Mouse (Mus musculus): ENCODE data around the gene Lrrc56.
"Not testable (repeated sequence)": the region's sequence is repeated elsewhere in the genome, so short reads cannot be mapped to it uniquely, and the experiment has no call there.

The Lrrc56 gene

DNA sequence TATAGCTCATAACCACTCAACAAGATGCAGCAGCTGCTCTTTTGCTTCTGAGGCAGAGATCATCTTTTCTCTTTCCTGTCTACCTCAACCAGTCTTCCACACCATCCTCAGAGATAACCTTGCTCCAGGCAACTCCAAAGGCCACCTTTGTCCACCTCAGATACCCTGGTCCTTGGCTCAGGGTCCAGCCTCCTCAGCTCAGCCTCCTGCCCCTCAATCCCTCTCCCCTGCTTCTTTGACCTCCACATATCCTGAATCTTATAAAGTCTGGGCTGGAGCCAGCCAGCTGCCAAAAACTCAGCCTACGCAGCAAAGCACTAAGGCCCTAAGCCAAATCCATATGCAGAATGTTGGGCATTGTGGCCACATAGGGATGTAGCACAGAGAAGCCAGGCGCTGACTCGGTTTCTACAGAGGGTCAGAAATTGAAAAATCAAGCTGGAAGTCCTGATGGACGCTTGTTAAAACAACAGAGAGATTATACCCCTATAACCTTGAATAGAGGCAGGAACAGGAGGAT is 28.8 kb downstream of the Lrrc56 start:
- Histone ChIP-seq H3K27me3 (ENCODE audit: insufficient read depth, low read length) (no peaks in the 10 kb centered on the region), H3K36me3 (ENCODE audit: insufficient read depth, low read length) (peaks cover 33% of the 10 kb centered on the region), H3K9me3 (ENCODE audit: low read length) (no peaks in the 10 kb centered on the region), H3K4me3 (replicated peaks; ENCODE audit: low read length) (peak overlapping the region; percentile 94), H3K4me1 (replicated peaks; ENCODE audit: low read depth, low read length) (peaks cover 51% of the 10 kb centered on the region)
- TF ChIP-seq POU5F1 (IDR thresholded peaks at IDR 0.05; ENCODE audit: borderline replicate concordance, low read length) (no peak), NANOG (IDR thresholded peaks at IDR 0.05; ENCODE audit: borderline replicate concordance, low read length) (no peak), CTCF (conservative IDR thresholded peaks at IDR 0.05; ENCODE audit: low read length) (no peak)

DNA sequence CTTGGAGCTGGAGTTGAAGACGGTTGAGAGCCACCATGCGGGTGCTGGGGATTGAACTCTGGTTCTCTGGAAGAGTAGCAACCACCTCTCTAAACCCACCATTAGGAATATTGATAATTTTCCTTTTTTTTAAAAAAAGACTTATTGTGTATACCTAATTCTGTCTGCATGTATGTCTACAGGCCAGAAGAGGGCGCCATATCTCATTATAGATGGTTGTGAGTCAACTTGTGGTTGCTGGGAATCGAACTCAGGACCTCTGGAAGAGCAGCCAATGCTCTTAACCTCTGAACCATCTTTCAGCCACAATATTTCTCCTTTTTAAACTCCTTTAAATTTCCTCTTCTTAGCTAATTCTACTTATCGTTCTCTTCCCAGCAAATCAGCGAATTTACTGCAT is 32.6 kb downstream of the Lrrc56 start:
- TF ChIP-seq NANOG (IDR thresholded peaks at IDR 0.05; ENCODE audit: borderline replicate concordance, low read length) = no peak
- peak; percentile 41 for TF ChIP-seq CTCF (conservative IDR thresholded peaks at IDR 0.05; ENCODE audit: low read length)
- Histone ChIP-seq H3K4me1 (replicated peaks; ENCODE audit: low read depth, low read length) (peaks cover 43% of the 10 kb centered on the region), H3K27me3 (ENCODE audit: insufficient read depth, low read length) (no peaks in the 10 kb centered on the region), H3K36me3 (ENCODE audit: insufficient read depth, low read length) (peaks cover 19% of the 10 kb centered on the region), H3K4me3 (replicated peaks; ENCODE audit: low read length) (no peak overlapping the region), H3K9me3 (ENCODE audit: low read length) (no peaks in the 10 kb centered on the region)

DNA sequence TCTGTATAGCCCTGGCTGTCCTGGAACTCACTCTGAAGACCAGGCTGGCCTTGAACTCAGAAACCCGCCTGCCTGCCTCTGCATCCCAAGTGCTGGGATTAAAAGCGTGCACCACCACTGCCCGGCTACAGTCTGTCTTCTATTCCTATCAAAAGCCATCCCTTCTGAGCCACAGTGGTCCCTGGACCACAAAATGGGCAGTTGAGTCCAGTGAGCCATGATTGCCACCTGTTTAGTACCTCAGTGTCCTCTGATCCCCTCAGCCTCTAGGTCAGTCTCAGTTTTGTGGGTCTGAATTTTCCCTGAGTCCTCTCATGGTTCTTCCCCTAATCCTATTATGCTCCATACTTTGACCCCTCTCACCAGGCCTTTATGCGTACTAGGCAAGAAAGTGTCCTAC is 33.8 kb downstream of the Lrrc56 start:
- no peaks in the 10 kb centered on the region for H3K9me3 ChIP-seq (ENCODE audit: low read length)
- peaks cover 32% of the 10 kb centered on the region for H3K36me3 ChIP-seq (ENCODE audit: insufficient read depth, low read length)
- no peak for TF ChIP-seq POU5F1 (IDR thresholded peaks at IDR 0.05; ENCODE audit: borderline replicate concordance, low read length)
- TF ChIP-seq CTCF (conservative IDR thresholded peaks at IDR 0.05; ENCODE audit: low read length) = no peak
- H3K4me1 ChIP-seq (replicated peaks; ENCODE audit: low read depth, low read length) = peaks cover 41% of the 10 kb centered on the region
- no peaks in the 10 kb centered on the region for H3K27me3 ChIP-seq (ENCODE audit: insufficient read depth, low read length)
- H3K4me3 ChIP-seq (replicated peaks; ENCODE audit: low read length) = peak overlapping the region; percentile 100

DNA sequence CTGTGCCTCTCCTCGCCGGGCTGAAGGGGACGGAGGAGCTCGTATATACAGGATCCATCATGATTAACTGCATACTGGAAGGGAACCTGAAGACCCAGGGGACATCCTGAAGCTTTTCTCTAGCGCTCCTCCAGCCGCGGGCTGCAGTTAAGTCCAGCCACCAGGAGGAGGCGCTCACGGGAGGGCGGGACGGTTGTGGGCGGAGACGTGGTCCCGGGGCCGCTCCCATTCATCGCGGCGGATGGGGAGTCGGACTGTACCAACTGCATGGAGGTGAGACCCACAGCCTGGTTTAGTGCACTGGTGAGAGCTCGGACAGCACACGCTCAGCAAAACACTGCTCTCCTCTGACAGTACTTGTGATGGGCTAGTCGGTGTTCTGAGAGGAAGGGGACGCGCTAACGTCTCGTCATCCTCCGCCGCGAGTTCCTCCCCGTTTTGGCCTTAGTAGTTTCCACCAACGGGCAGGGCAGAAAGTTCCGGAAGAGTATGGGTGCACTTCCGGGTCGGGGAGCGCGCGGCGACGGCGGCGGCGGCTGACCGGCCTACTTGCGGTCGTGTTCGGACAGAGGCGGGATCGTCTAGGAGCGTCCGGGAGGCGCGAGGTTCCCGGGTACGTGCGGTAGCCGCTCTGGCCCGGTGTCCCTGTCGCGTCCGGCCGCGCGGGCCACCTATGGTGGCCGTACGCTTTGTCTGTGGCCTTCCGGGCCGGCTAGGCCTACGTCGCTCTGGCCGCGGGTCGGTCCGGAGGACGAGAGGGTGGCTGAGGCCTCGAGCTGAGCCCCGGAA is 34.5 kb downstream of the Lrrc56 start, which contains the start of gene Phrf1:
TSS of gene Phrf1 (plus strand) at position 506 of the 789 bp plus-strand sequence.
- peaks cover 38% of the 10 kb centered on the region for H3K36me3 ChIP-seq (ENCODE audit: insufficient read depth, low read length)
- no peak for TF ChIP-seq NANOG (IDR thresholded peaks at IDR 0.05; ENCODE audit: borderline replicate concordance, low read length)
- TF ChIP-seq CTCF (conservative IDR thresholded peaks at IDR 0.05; ENCODE audit: low read length) = peak; percentile 97

DNA sequence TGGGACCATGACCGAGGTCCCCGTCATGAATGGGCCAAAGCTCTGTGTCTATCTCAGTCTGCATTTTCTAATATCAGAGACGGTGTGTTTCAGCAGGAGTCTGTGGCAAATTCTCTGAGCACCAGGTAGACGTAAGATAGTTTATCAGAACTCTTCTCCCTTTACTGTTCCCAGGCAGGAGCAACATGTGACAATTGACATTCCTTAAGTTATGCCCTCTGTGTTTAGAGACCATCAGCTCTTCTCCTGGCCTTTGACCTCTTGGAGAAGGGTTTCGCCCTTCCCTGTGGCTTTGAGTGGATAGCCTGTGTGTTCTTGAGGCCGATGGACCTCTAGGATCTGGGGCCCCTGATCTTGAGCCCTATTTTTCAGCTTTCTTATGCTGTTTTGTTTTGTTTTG is 35.7 kb downstream of the Lrrc56 start:
- peaks cover 51% of the 10 kb centered on the region for H3K36me3 ChIP-seq (ENCODE audit: insufficient read depth, low read length)
- no peaks in the 10 kb centered on the region for H3K9me3 ChIP-seq (ENCODE audit: low read length)
- TF ChIP-seq POU5F1 (IDR thresholded peaks at IDR 0.05; ENCODE audit: borderline replicate concordance, low read length) (no peak), NANOG (IDR thresholded peaks at IDR 0.05; ENCODE audit: borderline replicate concordance, low read length) (no peak), CTCF (conservative IDR thresholded peaks at IDR 0.05; ENCODE audit: low read length) (no peak)
- H3K4me3 ChIP-seq (replicated peaks; ENCODE audit: low read length) = peak overlapping the region; percentile 100
- H3K4me1 ChIP-seq (replicated peaks; ENCODE audit: low read depth, low read length) = peaks cover 45% of the 10 kb centered on the region
- no peaks in the 10 kb centered on the region for H3K27me3 ChIP-seq (ENCODE audit: insufficient read depth, low read length)

More for the DNA sequence above, 34.5 kb downstream of the Lrrc56 start, which contains the start of gene Phrf1:
- Histone ChIP-seq H3K4me1 (replicated peaks; ENCODE audit: low read depth, low read length) (peaks cover 36% of the 10 kb centered on the region), H3K4me3 (replicated peaks; ENCODE audit: low read length) (peak within 1 kb of the TSS; percentile 100), H3K9me3 (ENCODE audit: low read length) (no peaks in the 10 kb centered on the region), H3K27me3 (ENCODE audit: insufficient read depth, low read length) (no peaks in the 10 kb centered on the region)

DNA sequence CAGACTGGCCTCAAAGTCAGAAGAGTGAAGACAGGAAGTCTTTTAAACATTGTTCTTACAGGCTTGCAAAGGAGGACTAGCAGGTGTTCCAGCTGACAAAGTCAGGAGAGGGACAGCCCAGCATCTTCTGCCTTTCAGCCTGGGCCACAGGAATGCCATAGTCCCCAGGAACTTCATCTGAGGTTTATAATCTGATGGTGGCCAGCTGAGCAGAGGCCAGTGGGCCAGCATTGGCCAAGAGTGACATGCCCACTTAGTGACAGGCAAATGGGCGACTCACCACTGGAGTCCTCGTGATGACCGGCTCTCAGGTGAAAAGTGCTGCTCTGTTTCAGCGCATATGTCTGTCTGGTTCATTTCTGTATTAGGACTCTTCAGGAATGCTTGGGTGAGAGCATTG is 36.6 kb downstream of the Lrrc56 start:
- no peaks in the 10 kb centered on the region for H3K27me3 ChIP-seq (ENCODE audit: insufficient read depth, low read length)
- peak overlapping the region; percentile 100 for H3K4me3 ChIP-seq (replicated peaks; ENCODE audit: low read length)
- H3K36me3 ChIP-seq (ENCODE audit: insufficient read depth, low read length) = peaks cover 59% of the 10 kb centered on the region
- no peaks in the 10 kb centered on the region for H3K9me3 ChIP-seq (ENCODE audit: low read length)
- peaks cover 49% of the 10 kb centered on the region for H3K4me1 ChIP-seq (replicated peaks; ENCODE audit: low read depth, low read length)
- TF ChIP-seq CTCF (conservative IDR thresholded peaks at IDR 0.05; ENCODE audit: low read length) = no peak
- TF ChIP-seq POU5F1 (IDR thresholded peaks at IDR 0.05; ENCODE audit: borderline replicate concordance, low read length) = no peak
- no peak for TF ChIP-seq NANOG (IDR thresholded peaks at IDR 0.05; ENCODE audit: borderline replicate concordance, low read length)

DNA sequence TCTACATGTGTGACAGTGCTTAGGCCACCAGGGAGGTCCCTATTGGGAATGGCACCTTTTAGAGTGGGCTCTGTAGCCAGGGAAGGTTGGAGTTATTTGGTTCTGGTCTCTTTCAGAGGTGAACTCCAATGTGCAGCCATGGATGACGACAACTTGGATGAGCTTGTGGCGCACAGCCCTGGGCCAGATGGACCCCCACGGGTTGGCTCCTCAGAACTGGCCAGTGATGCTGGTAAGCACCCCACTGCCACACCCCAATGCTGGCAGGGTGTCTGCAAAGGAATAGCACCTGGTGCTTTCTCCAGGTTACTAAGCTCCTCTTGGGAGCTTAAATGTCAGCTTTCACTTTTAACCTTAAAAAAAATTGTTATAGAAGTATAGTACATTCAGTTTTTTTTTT is 37.2 kb downstream of the Lrrc56 start:
- TF ChIP-seq CTCF (conservative IDR thresholded peaks at IDR 0.05; ENCODE audit: low read length) = no peak
- no peak for TF ChIP-seq NANOG (IDR thresholded peaks at IDR 0.05; ENCODE audit: borderline replicate concordance, low read length)
- no peak for TF ChIP-seq POU5F1 (IDR thresholded peaks at IDR 0.05; ENCODE audit: borderline replicate concordance, low read length)
- H3K9me3 ChIP-seq (ENCODE audit: low read length) = no peaks in the 10 kb centered on the region
- no peaks in the 10 kb centered on the region for H3K27me3 ChIP-seq (ENCODE audit: insufficient read depth, low read length)

DNA sequence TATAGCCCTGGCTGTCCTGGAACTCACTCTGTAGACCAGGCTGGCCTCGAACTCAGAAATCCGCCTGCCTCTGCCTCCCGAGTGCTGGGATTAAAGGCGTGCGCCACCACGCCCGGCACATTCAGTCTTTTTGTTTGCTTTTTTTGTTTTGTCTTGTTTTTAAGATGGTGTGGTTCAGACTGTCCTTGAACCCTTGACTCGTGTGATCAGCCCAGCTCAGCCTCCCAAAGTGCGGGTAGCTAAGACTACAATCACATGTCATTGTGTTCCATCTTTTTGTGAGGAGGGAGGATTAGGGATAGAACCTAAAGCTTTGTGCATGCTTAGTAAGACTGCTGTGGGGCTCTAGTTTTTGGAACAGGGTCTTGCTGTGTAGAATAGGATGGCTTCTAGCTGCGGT is 37.6 kb downstream of the Lrrc56 start:
- Histone ChIP-seq H3K27me3 (ENCODE audit: insufficient read depth, low read length) (no peaks in the 10 kb centered on the region), H3K36me3 (ENCODE audit: insufficient read depth, low read length) (peaks cover 69% of the 10 kb centered on the region), H3K9me3 (ENCODE audit: low read length) (no peaks in the 10 kb centered on the region), H3K4me3 (replicated peaks; ENCODE audit: low read length) (no peak overlapping the region), H3K4me1 (replicated peaks; ENCODE audit: low read depth, low read length) (peaks cover 49% of the 10 kb centered on the region)
- TF ChIP-seq POU5F1 (IDR thresholded peaks at IDR 0.05; ENCODE audit: borderline replicate concordance, low read length) (no peak), CTCF (conservative IDR thresholded peaks at IDR 0.05; ENCODE audit: low read length) (no peak), NANOG (IDR thresholded peaks at IDR 0.05; ENCODE audit: borderline replicate concordance, low read length) (no peak)

More for the DNA sequence above, 37.2 kb downstream of the Lrrc56 start:
- Histone ChIP-seq H3K4me1 (replicated peaks; ENCODE audit: low read depth, low read length) (peaks cover 49% of the 10 kb centered on the region), H3K36me3 (ENCODE audit: insufficient read depth, low read length) (peaks cover 65% of the 10 kb centered on the region), H3K4me3 (replicated peaks; ENCODE audit: low read length) (peak overlapping the region; percentile 100)

DNA sequence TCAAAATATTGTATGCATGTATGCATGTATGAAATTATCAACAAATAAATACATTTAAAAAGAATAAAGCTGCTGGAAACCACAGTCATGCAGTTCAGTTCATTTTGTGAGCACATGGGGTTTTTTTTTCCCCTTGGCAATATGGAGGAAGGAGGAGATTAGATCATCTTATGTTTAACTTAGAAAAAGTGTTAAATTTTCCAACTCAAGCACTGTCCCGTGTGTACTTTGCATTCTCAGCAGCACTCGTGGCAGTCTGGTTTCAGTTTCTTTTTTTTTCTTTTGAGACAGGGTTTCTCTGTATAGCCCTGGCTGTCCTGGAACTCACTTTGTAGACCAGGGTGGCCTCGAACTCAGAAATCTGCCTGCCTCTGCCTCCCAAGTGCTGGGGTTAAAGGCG is 56.5 kb downstream of the Lrrc56 start:
- H3K9me3 ChIP-seq (ENCODE audit: low read length); H3K4me1 ChIP-seq (replicated peaks; ENCODE audit: low read depth, low read length); H3K4me3 ChIP-seq (replicated peaks; ENCODE audit: low read length); H3K27me3 ChIP-seq (ENCODE audit: insufficient read depth, low read length): not testable (repeated sequence)
- H3K36me3 ChIP-seq (ENCODE audit: insufficient read depth, low read length) = peaks cover 98% of the 10 kb centered on the region
